Mouse (Mus musculus) ES-E14 (cell line): ENCODE measurements at regions not wholly inside any gene's neighbourhood (a gene's known extent, or its start where the extent isn't known, plus 50 kb on each side); places are given as distances from the start of the nearest gene placed in this dataset.

Source experiments
- DNase-seq: peaks from one replicate; pipeline ENCODE4 v3.0.0-alpha.2; 2013; ENCODE audit warnings: low read depth, low spot score
- H3K27ac ChIP-seq: 2 replicates; pipeline ENCODE4 v1.5.1; 2012; ENCODE audit warnings: low read depth, mild to moderate bottlenecking, low read length, moderate library complexity, mixed read lengths; ENCODE audit not compliant: poor library complexity, insufficient read depth, severe bottlenecking
- H3K36me3 ChIP-seq: 2 replicates; pipeline ENCODE4 v1.6.1; 2012; ENCODE audit warnings: mild to moderate bottlenecking, low read length, moderate library complexity, mixed read lengths; ENCODE audit not compliant: control insufficient read depth, poor library complexity, insufficient read depth, severe bottlenecking
- H3K4me1 ChIP-seq, 2 experiments: fragments of 150-350 bp in 1 of 2; sonication (generic) in 1 of 2; 2 replicates each; pipeline ENCODE4 v1.6.1; 2012; ENCODE audit warnings: low read length in 2 of 2, mild to moderate bottlenecking in 1 of 2, mixed read lengths in 1 of 2; ENCODE audit not compliant: control insufficient read depth in 2 of 2, insufficient read depth in 2 of 2, poor library complexity in 1 of 2
- H3K4me3 ChIP-seq, 2 experiments: fragments of 150-350 bp in 1 of 2; sonication (generic) in 1 of 2; 2 replicates each; pipeline ENCODE4 v1.5.1; 2012; ENCODE audit warnings: low read length in 2 of 2, low read depth in 1 of 2, mild to moderate bottlenecking in 1 of 2, mixed read lengths in 1 of 2; ENCODE audit not compliant: insufficient read depth in 1 of 2, poor library complexity in 1 of 2, severe bottlenecking in 1 of 2
- H3K9ac ChIP-seq: 2 replicates; pipeline ENCODE4 v1.6.1; 2012; ENCODE audit warnings: low read depth, mild to moderate bottlenecking, low read length, mixed read lengths; ENCODE audit not compliant: poor library complexity, insufficient read depth, severe bottlenecking
- H3K9me3 ChIP-seq: fragments of 150-350 bp; sonication (generic); 2 replicates; pipeline ENCODE4 v1.6.1; 2012; ENCODE audit warnings: low read depth, mild to moderate bottlenecking, low read length; ENCODE audit not compliant: control insufficient read depth, insufficient read depth
- CHD2 ChIP-seq: IDR thresholded peaks from 2 replicates; pipeline ENCODE4 v1.6.1; 2014; ENCODE audit warnings: mild to moderate bottlenecking, low read depth, low read length, inconsistent platforms
- HCFC1 ChIP-seq: IDR thresholded peaks from 2 replicates; pipeline ENCODE4 v1.6.1; 2012; ENCODE audit warnings: low read length, inconsistent platforms, borderline replicate concordance; ENCODE audit not compliant: insufficient read depth
- MAFK ChIP-seq: IDR thresholded peaks from 2 replicates; pipeline ENCODE4 v1.6.1; 2014; ENCODE audit warnings: mild to moderate bottlenecking, low read depth, low read length, inconsistent platforms; ENCODE audit not compliant: insufficient read depth
- ZC3H11A ChIP-seq: IDR thresholded peaks from 2 replicates; pipeline ENCODE4 v1.6.1; 2012; ENCODE audit warnings: low read depth, mild to moderate bottlenecking, inconsistent platforms, low read length, borderline replicate concordance
- ZNF384 ChIP-seq: IDR thresholded peaks from 2 replicates; pipeline ENCODE4 v1.6.1; 2012; ENCODE audit warnings: low read depth, low read length, inconsistent platforms
- in situ Hi-C, 2 experiments: fragments of 600-800 bp; cut with MboI; formaldehyde crosslinking; loops; one replicate each; pipeline ENCODE4 v1.15.1; 2025; ENCODE audit warnings: low sequenced_read_pairs in 2 of 2, inconsistent platforms in 1 of 2; ENCODE audit not compliant: unreplicated experiment in 2 of 2

DNA sequence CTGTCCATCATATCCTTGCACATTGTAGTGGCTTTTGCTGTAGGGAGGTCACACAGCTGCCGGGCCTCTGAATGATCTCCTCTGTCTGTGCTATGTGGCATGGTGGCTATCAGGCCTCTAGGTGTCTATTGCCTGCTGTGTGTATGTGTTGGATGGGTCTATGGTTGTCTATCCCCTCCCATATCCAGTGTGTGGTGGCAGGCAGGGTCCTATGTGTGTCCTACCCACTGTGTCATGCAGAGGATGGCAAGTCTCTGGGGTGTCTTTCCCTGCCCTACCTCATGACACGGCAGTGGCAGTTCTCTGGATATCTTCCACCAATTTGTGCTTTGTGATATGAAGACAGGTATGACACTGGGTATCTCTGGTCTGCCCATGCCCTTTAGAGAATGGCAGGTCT lies 1183.8 kb upstream of the Nudt12 start:
- TF ChIP-seq ZNF384: no peak
- TF ChIP-seq ZC3H11A: no peak
- no peak for TF ChIP-seq HCFC1
- TF ChIP-seq CHD2: no peak
- TF ChIP-seq MAFK: no peak
- Histone ChIP-seq H3K9me3 (no peaks in the 10 kb centered on the region), H3K4me3 (no peak overlapping the region), H3K36me3 (no peaks in the 10 kb centered on the region), H3K4me1 (no peaks in the 10 kb centered on the region), H3K27ac (no peak overlapping the region), H3K9ac (no peak overlapping the region)
- no peak for DNase-seq
- in situ Hi-C loops: no loop called here

DNA sequence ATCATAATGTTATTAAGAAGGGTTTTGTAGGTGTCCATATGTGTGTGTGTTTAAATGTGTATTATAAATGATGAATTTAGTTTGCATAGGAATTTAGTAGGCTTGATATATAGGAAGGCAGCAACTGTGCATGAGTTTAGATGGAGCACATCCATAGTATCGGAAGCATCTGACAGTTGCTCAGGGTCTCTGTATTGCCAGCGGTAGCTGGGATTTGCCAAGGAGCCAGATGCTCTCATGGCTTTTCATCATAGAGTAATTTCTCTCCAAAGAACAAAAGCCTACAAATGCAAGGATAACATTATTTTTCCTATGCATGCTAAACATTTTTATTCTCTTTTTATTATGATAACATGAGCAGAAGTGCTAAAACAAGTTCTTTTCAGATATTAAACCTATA lies 1168.1 kb upstream of the Nudt12 start:
- H3K9me3 ChIP-seq: no peaks in the 10 kb centered on the region
- DNase-seq: no peak
- no peaks in the 10 kb centered on the region for H3K36me3 ChIP-seq
- H3K27ac ChIP-seq: no peak overlapping the region
- H3K9ac ChIP-seq: no peak overlapping the region
- TF ChIP-seq HCFC1: no peak
- no peak for TF ChIP-seq CHD2
- no peak for TF ChIP-seq MAFK
- TF ChIP-seq ZC3H11A: no peak
- no peak for TF ChIP-seq ZNF384
- no peaks in the 10 kb centered on the region for H3K4me1 ChIP-seq
- H3K4me3 ChIP-seq: no peak overlapping the region
- in situ Hi-C loops: no loop called here

DNA sequence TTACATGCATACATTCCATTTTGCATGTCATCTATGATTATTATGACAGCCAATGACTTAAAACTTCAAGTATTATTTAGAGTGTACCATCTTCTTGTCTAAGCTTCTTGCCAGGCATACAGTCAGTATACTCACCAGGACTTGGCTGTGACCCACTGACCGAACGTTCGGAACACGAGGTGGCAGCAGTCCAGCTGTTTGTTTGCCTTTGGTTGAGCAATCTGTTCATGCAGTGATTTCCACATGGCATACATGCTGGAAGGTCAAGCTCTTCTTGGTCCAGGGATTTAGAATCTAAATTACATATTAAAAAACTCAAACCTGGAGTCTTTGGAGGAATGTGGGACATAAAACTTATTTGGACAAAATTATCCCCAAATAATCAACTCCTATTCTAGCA lies 1167.5 kb upstream of the Nudt12 start:
- no peak overlapping the region for H3K27ac ChIP-seq
- in situ Hi-C loops: no loop called here
- no peaks in the 10 kb centered on the region for H3K9me3 ChIP-seq
- no peak overlapping the region for H3K9ac ChIP-seq
- no peak overlapping the region for H3K4me3 ChIP-seq
- H3K4me1 ChIP-seq: no peaks in the 10 kb centered on the region
- DNase-seq: no peak
- TF ChIP-seq ZNF384 (no peak), MAFK (no peak), ZC3H11A (no peak), HCFC1 (no peak), CHD2 (no peak)
- H3K36me3 ChIP-seq: no peaks in the 10 kb centered on the region

GRCm38 (mm10) chr17:60165592-60165991 lies 1152.4 kb upstream of the Nudt12 start:
- Histone ChIP-seq H3K4me1 (no peaks in the 10 kb centered on the region), H3K36me3 (no peaks in the 10 kb centered on the region), H3K27ac (no peak overlapping the region), H3K4me3 (no peak overlapping the region), H3K9ac (no peak overlapping the region), H3K9me3 (no peaks in the 10 kb centered on the region)
- DNase-seq: no peak
- in situ Hi-C loops: no loop called here
- TF ChIP-seq ZNF384 (0 out of 2 replicates have a peak, but pooled peaks have one; percentile 14), MAFK (no peak)

GRCm38 (mm10) chr17:60130589-60130988 lies 1117.4 kb upstream of the Nudt12 start:
- 0 out of 2 replicates have a peak, but pooled peaks cover 2% of the 10 kb centered on the region for H3K9me3 ChIP-seq
- H3K36me3 ChIP-seq: no peaks in the 10 kb centered on the region
- no peak for DNase-seq
- in situ Hi-C loops: no loop called here
- H3K4me1 ChIP-seq: no peaks in the 10 kb centered on the region
- TF ChIP-seq CHD2: no peak
- TF ChIP-seq ZC3H11A: no peak
- no peak for TF ChIP-seq ZNF384
- no peak for TF ChIP-seq HCFC1
- TF ChIP-seq MAFK: no peak
- H3K9ac ChIP-seq: no peak overlapping the region
- no peak overlapping the region for H3K4me3 ChIP-seq
- no peak overlapping the region for H3K27ac ChIP-seq
